Mouse (Mus musculus) mesoderm, embryonic 11.5 days (tissue): ENCODE results near the gene Atoh1.

Source experiments
- DNase-seq: peaks from one replicate; pipeline ENCODE4 v3.0.0-alpha.2; 2012; ENCODE audit warnings: low read depth, low spot score

Gene Atoh1

DNA sequence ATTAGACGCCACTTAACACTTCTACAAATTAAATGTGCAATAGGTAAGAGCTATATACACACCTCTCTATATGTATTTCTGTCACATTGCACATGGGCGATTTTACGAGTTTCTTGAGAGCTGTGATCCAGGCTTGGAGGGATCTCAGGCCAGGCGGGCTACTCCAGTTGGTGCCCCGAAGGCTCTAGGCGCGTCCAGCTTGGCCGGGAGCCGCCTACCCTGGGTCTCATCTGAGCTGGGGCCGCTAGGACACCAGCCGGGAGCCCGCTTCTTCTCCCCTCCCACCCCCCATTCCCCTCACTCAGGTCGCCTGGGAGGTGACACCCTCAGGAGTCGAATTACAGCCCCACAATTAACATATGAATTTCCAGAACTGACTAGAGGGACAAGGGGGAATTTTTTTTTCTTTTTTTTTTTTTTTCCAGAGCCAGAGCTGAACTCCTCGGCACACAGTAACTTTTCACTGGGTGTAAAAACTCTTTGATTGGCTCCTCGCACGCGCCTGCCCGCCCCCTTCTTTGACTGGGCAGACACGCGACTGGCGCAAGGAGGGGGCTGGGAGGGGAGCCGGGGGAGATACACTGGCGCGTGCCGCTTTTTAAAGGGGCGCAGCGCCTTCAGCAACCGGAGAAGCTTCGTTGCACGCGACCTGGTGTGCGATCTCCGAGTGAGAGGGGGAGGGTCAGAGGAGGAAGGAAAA, at the start of gene Atoh1:
Atoh1 (plus strand) TSS at position 627 of the 700 bp plus-strand sequence.
- DNase-seq = peak; percentile 79

- DNase-seq = peak; percentile 61
Observed at GRCm38 (mm10) chr6:64683974-64684373, 45.0 kb upstream of the Atoh1 start.

GRCm38 (mm10) chr6:64684973-64685372, 44.0 kb upstream of the Atoh1 start:
- peak; percentile 67 for DNase-seq

DNA sequence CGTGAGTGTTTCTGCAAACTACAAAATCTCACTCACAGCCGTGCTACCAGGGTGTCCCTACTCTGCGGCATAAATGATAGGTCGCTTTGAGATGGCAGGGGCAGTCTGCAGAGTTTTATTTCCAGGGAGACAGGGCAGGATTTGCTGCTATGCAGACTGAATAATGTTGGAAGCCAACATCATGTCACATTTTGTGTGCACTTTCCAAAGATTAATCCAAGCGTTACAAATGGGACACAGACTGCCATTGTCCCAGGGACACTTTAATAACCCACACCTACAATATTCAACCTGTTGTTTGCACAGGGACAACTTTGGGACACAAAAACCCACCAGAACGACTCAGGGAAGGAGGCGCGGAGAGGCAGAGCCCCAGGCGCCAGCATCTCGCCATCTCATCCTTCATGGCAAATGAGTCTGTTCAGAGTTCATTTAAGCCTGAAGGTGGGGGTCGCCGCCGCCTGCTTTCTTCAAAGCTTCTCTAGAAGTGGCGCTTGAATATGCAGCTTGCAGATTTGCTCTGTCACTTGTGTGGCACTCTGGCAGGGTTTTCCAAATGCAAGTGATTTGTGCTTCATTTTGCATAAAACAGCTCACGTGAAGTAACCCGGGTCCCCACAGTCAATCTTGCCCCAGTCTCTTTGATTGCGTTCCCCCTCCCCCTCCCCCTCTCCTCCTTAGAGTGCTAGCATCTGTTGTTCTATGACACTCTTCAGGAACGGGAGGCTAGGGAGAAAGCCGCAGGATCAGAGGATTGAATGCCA, 40.6 kb upstream of the Atoh1 start:
- peak; percentile 61 for DNase-seq

- DNase-seq = no peak
Observed at GRCm38 (mm10) chr6:64694688-64695087, 34.2 kb upstream of the Atoh1 start.

DNA sequence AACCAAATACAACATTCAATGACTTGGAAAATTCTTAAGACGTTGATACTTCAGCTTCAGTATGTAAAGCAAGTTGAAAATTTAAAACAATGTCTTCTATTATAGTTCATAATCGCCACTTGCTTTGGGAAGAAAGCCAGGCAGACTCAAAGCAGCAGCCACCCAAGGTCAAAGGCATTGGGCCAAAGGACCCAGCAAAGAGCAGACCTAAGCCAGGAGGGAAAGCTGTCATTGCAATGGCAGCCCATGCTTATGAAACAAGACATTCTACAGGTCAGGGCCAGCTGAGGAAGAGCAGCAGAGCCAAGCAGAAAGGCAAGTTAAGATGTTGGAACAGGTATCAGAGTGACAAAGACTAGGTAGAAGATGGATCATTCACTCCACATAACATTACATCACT, 25.3 kb upstream of the Atoh1 start:
- no peak for DNase-seq

DNA sequence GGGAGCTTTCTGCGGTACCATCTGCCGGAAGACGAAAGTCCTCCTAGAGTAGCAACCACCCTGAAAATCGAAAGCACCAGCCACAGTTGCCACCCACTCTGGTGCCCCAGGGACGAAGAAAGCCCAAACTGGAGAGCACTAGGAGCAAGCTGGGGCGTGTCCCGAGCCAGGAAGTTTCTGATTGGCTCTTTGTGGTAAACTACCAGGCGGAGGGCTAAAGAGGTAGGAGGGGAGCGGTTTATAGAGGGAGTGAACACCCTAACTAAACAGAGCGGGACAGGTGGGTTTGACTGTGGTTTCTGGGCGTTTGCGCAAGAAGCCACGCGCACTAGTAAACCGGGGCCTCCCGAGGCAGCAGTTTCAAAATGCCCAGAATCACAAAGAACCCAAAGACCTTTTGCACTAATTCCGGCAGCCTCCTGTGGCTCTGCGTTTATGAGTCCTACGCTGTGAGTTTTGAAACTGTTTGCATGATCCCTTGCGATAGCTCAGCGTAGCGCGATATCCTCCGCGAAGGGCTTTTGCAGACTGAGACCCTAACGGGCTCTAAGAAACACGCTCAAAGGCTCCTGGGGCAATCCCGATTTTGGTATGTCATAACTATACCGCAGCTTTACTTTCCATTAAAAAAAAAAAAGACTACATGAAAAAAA, 1.0 kb upstream of the Atoh1 start:
- no peak for DNase-seq

- no peak for DNase-seq
Observed at GRCm38 (mm10) chr6:64729231-64730011, 496 bp downstream of the Atoh1 start.

- DNase-seq = no peak
Observed at GRCm38 (mm10) chr6:64730030-64730429, 1.1 kb downstream of the Atoh1 start.

DNA sequence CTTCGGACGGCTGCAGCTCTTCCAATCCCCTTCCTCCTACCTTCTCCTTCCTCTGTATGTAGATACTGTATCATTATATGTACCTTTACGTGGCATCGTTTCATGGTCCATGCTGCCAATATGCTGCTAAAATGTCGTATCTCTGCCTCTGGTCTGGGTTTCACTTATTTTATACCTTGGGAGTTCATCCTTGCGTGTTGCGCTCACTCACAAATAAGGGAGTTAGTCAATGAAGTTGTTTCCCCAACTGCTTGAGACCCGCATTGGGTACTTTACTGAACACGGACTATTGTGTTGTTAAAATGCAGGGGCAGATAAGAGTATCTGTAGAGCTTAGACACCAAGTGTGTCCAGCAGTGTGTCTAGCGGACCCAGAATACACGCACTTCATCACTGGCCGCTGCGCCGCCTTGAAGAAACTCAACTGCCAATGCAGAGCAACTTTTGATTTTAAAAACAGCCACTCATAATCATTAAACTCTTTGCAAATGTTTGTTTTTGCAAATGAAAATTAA, 1.6 kb downstream of the Atoh1 start:
- DNase-seq = no peak

GRCm38 (mm10) chr6:64731126-64731525, 2.2 kb downstream of the Atoh1 start:
- no peak for DNase-seq

- no peak for DNase-seq
Observed at GRCm38 (mm10) chr6:64731621-64732320, 2.8 kb downstream of the Atoh1 start.

DNA sequence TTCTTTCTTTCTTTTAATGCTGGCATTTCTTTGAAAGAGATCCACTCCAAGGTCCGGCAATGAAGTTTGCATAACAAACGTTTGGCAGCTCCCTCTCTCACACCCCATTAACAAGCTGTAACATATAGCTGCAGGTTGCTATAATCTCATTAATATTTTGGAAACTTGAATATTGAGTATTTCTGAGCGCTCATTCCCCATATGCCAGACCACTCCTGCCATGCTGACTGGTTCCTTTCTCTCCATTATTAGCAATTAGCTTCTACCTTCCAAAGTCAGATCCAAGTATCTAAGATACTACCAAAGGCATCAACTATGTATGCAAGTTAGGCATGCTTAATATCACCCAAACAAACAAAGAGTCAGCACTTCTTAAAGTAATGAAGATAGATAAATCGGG, 4.4 kb downstream of the Atoh1 start:
- DNase-seq = peak; percentile 2

DNA sequence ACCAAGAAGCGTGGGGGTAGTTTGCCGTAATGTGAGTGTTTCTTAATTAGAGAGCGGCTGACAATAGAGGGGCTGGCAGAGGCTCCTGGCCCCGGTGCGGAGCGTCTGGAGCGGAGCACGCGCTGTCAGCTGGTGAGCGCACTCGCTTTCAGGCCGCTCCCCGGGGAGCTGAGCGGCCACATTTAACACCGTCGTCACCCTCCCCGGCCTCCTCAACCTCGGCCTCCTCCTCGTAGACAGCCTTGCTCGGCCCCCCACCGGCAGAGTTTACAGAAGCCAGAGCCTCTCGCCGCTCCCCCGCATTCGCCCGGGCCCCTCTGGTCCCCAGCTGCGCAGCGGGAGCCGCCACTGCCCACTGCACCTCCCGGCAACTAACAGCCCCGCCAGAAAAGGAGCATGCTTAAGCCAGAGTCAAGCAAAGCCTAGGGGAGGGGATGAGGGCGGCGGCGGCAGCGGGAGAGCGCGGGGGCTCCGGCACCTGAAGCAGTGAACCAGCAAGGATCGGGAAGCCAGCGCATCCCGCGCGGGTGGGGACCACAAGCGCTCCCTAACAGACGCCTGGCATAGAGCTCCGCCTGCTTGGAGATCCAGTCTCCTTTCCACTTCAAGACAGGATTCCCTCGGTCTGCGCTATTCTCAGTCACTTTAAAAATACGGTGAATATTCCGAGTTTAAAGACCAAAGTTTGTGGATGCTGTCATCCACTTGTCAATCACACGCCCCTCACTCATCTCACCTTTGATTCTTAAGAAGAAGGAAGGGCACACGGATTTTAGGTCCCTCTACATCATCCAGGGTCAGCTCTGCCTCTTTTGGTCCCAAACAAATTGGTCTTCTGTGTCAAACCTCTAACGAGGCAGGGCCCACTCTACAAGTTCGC, 5.8 kb downstream of the Atoh1 start:
- peak; percentile 56 for DNase-seq

GRCm38 (mm10) chr6:64736317-64736716, 7.4 kb downstream of the Atoh1 start:
- DNase-seq = no peak

GRCm38 (mm10) chr6:64742915-64743489, 14.1 kb downstream of the Atoh1 start:
- DNase-seq = no peak

GRCm38 (mm10) chr6:64754515-64754914, 25.6 kb downstream of the Atoh1 start:
- DNase-seq = no peak

DNA sequence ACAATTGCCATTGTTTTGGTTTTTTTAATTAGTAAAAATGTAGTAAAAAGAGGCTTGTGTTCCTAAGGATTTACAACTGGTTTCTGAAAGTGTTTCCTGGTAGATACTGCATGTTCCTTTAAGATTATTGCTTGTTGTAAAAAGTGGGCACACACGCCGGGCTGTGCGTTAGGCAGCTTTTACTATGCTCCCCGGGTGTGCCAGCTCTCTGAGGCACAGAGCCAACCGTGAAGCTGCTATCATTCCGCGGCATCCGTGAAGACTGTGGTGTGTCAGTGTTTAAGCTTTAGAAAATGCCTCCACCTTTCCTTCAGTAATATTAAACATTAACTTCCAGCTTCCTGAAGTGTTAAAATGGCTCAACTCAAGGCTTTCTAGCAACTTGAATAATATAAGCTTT, 35.0 kb downstream of the Atoh1 start:
- DNase-seq = no peak

DNA sequence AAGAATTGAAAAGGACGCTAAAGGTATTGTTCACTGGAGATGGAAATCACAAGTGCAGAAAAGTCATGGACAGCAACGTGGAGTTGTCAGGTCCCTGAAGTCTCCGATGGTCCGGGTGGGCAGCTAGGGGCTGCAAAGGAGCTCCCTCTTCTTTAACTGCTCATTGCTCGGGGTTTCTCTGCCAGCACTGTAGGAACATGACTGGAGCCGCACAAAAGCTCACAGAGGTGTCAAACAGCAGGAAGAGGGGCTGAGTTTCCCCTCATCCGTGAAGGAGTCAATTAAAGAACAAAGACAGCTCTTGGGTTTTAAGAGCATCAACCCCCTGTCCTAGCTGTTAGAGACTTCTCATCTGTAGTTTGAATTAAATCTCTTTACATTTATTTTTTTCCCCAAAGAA, 44.5 kb downstream of the Atoh1 start:
- DNase-seq = peak; percentile 32
